Mouse (Mus musculus) liver, embryonic 18 days (tissue): ENCODE data around the gene Btbd35f30. TPM values are rescaled to one million over a fixed set of nuclear protein-coding genes. Genes with fewer than 3 reads are reported as not detected.

ENCODE experiments used
- polyA plus RNA-seq: library from polyadenylated mRNA; depleted of rRNA; stranded (reverse); fragments of >200 nt; gene quantifications from 2 replicates; pipeline ENCODE4 v1.2.3, GENCODE M21; 2012; rRNA removed

The Btbd35f30 gene
- polyA plus RNA-seq: not detected in 2 replicates

DNA sequence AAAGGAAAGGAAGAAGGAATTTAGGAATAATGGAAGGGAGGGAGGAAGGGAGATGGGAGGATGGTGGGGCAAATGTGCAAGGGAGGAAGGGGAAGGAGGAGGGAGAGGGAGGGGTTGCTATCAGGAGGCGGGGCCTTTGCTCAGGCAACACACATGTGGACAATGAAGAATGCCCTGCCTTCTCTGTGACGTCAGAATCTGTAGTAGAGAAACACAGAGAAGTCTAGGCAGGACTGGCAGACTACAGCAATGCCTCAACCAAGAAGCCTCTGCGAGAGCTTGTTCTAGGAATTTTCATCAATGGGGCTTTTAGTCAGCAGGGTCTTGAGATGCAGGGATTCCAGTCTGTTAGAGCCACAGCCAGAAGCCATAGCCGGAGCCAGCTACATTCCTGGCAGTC lies at the start of gene Btbd35f30:
TSS of gene Btbd35f30 (plus strand) at position 301 of the 400 bp plus-strand sequence.

GRCm38 (mm10) chrX:32941468-32941867 lies 47.0 kb downstream of the Btbd35f30 start, which contains the start of gene Gm21789:
Gene Gm21789 (plus strand): TSS chrX:32941768.

Other genes with a start within 250 kb of the Btbd35f30 start
- not detected in 2 replicates for gene Gm5926, start 243.9 kb upstream of the Btbd35f30 start, polyA plus RNA-seq
- not detected in 2 replicates for gene Btbd35f21, start 168.5 kb upstream of the Btbd35f30 start, polyA plus RNA-seq
- gene Gm21789, start 47.1 kb downstream of the Btbd35f30 start, polyA plus RNA-seq: not detected in 2 replicates
- not detected in 2 replicates for gene Btbd35f5, start 79.3 kb downstream of the Btbd35f30 start, polyA plus RNA-seq